Mouse (Mus musculus): Measurements from ENCODE around the gene Actr1b. TPM values are rescaled to one million over a fixed set of nuclear protein-coding genes. Genes with fewer than 3 reads are reported as not detected.

Actr1b gene
- polyA plus RNA-seq, 1 experiment from 2014 or later = 34.3 TPM

Small RNA genes within 50 kb of the gene (microRNA-seq; reads per million reads assigned to microRNA genes)
- not detected for gene Gm24133

Other genes with a start within 250 kb of the Actr1b start
- gene Cnnm4, start 242.8 kb downstream of the Actr1b start, polyA plus RNA-seq (2015; fragmentation: Nextera tagmentation; extraction: Ambion mirVana) = 3.2 and 3.5 TPM in 2 replicates
- gene Cnnm3, start 202.6 kb downstream of the Actr1b start, polyA plus RNA-seq (2015; fragmentation: Nextera tagmentation; extraction: Ambion mirVana) = 0.97 and 0.98 TPM in 2 replicates
- 2.4 and 2.5 TPM in 2 replicates for gene Ankrd23, start 177.5 kb downstream of the Actr1b start, polyA plus RNA-seq (2015; fragmentation: Nextera tagmentation; extraction: Ambion mirVana)
- 0.14 TPM in 1 of 2 replicates, not detected in the other for gene Gm42417, start 175.0 kb downstream of the Actr1b start, polyA plus RNA-seq (2015; fragmentation: Nextera tagmentation; extraction: Ambion mirVana)
- 7.2 and 7.4 TPM in 2 replicates for gene Ankrd39, start 167.0 kb downstream of the Actr1b start, polyA plus RNA-seq (2015; fragmentation: Nextera tagmentation; extraction: Ambion mirVana)
- gene Sema4c, start 156.1 kb downstream of the Actr1b start, polyA plus RNA-seq (2015; fragmentation: Nextera tagmentation; extraction: Ambion mirVana) = 1.8 and 1.9 TPM in 2 replicates
- 0.15 and 0.17 TPM in 2 replicates for gene Fam178b, start 31.2 kb downstream of the Actr1b start, polyA plus RNA-seq (2015; fragmentation: Nextera tagmentation; extraction: Ambion mirVana)
- 499 and 526 TPM in 2 replicates for gene Cox5b, start 23.0 kb downstream of the Actr1b start, polyA plus RNA-seq (2015; fragmentation: Nextera tagmentation; extraction: Ambion mirVana)
- not detected in 2 replicates for gene 4933424G06Rik, start 4.3 kb downstream of the Actr1b start, polyA plus RNA-seq (2015; fragmentation: Nextera tagmentation; extraction: Ambion mirVana)
- not detected in 2 replicates for gene Zap70, start 47.4 kb upstream of the Actr1b start, polyA plus RNA-seq (2015; fragmentation: Nextera tagmentation; extraction: Ambion mirVana)
- gene Tmem131, start 229.2 kb upstream of the Actr1b start, polyA plus RNA-seq (2015; fragmentation: Nextera tagmentation; extraction: Ambion mirVana) = 6.5 and 8.7 TPM in 2 replicates